Mouse (Mus musculus) testis, adult 2 months (tissue): ENCODE data around the gene Fnbp1l. TPM values are rescaled to one million over a fixed set of nuclear protein-coding genes. Genes with fewer than 3 reads are reported as not detected.

Experiments used
- H3K27ac ChIP-seq: fragments of 200-500 bp; 2 replicates; pipeline ENCODE4 v1.5.1; 2012; ENCODE audit warnings: low read depth, low read length; ENCODE audit not compliant: control insufficient read depth, insufficient read depth
- H3K27me3 ChIP-seq: fragments of 200-500 bp; 2 replicates; pipeline ENCODE4 v1.6.1; 2012; ENCODE audit warnings: mild to moderate bottlenecking, low read length, moderate library complexity; ENCODE audit not compliant: control insufficient read depth, insufficient read depth
- H3K36me3 ChIP-seq: fragments of 200-500 bp; 2 replicates; pipeline ENCODE4 v1.6.1; 2012; ENCODE audit warnings: mild to moderate bottlenecking, low read length; ENCODE audit not compliant: control insufficient read depth, insufficient read depth
- H3K4me1 ChIP-seq: fragments of 200-500 bp; 2 replicates; pipeline ENCODE4 v1.6.1; 2012; ENCODE audit warnings: low read length; ENCODE audit not compliant: control insufficient read depth, insufficient read depth
- H3K4me3 ChIP-seq: fragments of 200-500 bp; 2 replicates; pipeline ENCODE4 v1.5.1; 2012; ENCODE audit warnings: low read depth, mild to moderate bottlenecking, low read length, moderate library complexity, mixed read lengths; ENCODE audit not compliant: control insufficient read depth
- CTCF ChIP-seq: fragments of 200-500 bp; IDR thresholded peaks from 2 replicates; pipeline ENCODE4 v1.5.1; 2012; ENCODE audit warnings: low read depth, mild to moderate bottlenecking, inconsistent platforms, low read length, moderate library complexity; ENCODE audit not compliant: control insufficient read depth, insufficient read depth, insufficient replicate concordance
- POLR2A ChIP-seq: fragments of 200-500 bp; IDR thresholded peaks from 2 replicates; pipeline ENCODE4 v1.6.1; 2012; ENCODE audit warnings: low read depth, mild to moderate bottlenecking, inconsistent platforms, low read length, moderate library complexity; ENCODE audit not compliant: control insufficient read depth
- polyA plus RNA-seq: library from polyadenylated mRNA; depleted of rRNA; stranded (reverse); fragments of >200 nt; gene quantifications from 2 replicates; pipeline ENCODE4 v1.2.3, GENCODE M21; 2012; rRNA removed

Fnbp1l gene
- polyA plus RNA-seq, 1 experiment = 13.5 TPM

GRCm38 (mm10) chr3:122492872-122493615, 126.5 kb downstream of the Fnbp1l start:
- Histone ChIP-seq H3K27ac (no peak overlapping the region), H3K4me1 (peaks cover 4% of the 10 kb centered on the region; the same call in 1 of the 2 replicates), H3K27me3 (no peaks in the 10 kb centered on the region), H3K4me3 (no peak overlapping the region), H3K36me3 (no peaks in the 10 kb centered on the region)
- no peak for TF ChIP-seq CTCF
- no peak for TF ChIP-seq POLR2A

- H3K36me3 ChIP-seq = no peaks in the 10 kb centered on the region
- H3K4me1 ChIP-seq = peaks cover 4% of the 10 kb centered on the region; the same call in 1 of the 2 replicates
- H3K27ac ChIP-seq = no peak overlapping the region
- no peak overlapping the region for H3K4me3 ChIP-seq
- no peaks in the 10 kb centered on the region for H3K27me3 ChIP-seq
- TF ChIP-seq POLR2A (no peak), CTCF (no peak)
These were observed 127.5 kb downstream of the Fnbp1l start for GRCm38 (mm10) chr3:122492006-122492405.

GRCm38 (mm10) chr3:122490574-122490973, 128.9 kb downstream of the Fnbp1l start:
- H3K27me3 ChIP-seq = no peaks in the 10 kb centered on the region
- no peaks in the 10 kb centered on the region for H3K36me3 ChIP-seq
- no peak overlapping the region for H3K27ac ChIP-seq
- H3K4me1 ChIP-seq = peaks cover 4% of the 10 kb centered on the region; the same call in 1 of the 2 replicates
- H3K4me3 ChIP-seq = no peak overlapping the region
- TF ChIP-seq CTCF = no peak
- TF ChIP-seq POLR2A = no peak

Other genes starting within 250 kb of the Fnbp1l start
- gene Pde5a, start 109.2 kb upstream of the Fnbp1l start, polyA plus RNA-seq = 0.62 and 0.66 TPM in 2 replicates